Mouse (Mus musculus): ENCODE measurements around the gene Atp6v1f.

DNA sequence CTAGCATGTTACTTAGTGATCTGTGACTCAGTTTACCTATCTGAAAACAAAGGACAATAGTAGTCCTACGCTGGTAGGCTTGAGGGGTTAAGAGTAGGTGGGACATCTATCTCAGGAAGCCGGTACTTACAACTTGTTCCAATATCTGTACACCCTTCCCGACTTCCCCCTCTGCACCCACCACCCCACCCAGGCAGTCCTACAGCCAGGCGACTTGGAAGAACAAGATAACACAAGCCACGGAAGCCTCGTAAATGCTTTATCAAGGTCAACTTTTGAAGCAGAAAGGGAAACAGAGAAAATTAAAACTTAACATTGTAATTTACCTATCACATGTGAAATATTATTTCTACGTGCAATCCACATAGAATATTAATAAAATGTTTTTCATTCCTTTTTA lies 32.7 kb downstream of the Atp6v1f start:
- TF ChIP-seq POLR2A (IDR thresholded peaks at IDR 0.05; ENCODE audit: extremely low read depth, insufficient read depth, low read length), result no peak
- TF ChIP-seq CTCF (IDR thresholded peaks at IDR 0.05; ENCODE audit: low read depth, low read length), result no peak

Data from liver, adult 2 months (tissue).